Mouse (Mus musculus) erythroid progenitor cell, adult 5-6 weeks (primary cell): ENCODE measurements around the gene P2ry12. TPM values are rescaled to one million over a fixed set of nuclear protein-coding genes. Genes with fewer than 3 reads are reported as not detected.

Source experiments
- ATAC-seq: replicated peaks from 2 replicates; pipeline ENCODE4 v1.8.0; 2016; ENCODE audit warnings: moderate number of reproducible peaks, mild to moderate bottlenecking, moderate TSS enrichment, inconsistent platforms; ENCODE audit not compliant: poor library complexity, low FRiP score, severe bottlenecking
- total RNA-seq, 2 experiments: library from RNA; stranded (forward) in 1 of 2; stranded (reverse) in 1 of 2; fragments of 150-400 nt in 1 of 2; fragments of 186-747, 209-891 nt in 1 of 2; gene quantifications; 2 replicates each; pipeline versions ENCODE4 v1.2.3 to v1.2.4; 2015 to 2017; ENCODE audit warnings: low replicate concordance in 2 of 2

P2ry12 gene
- total RNA-seq (2015; ENCODE audit: low replicate concordance) (2.1 and 5.0 TPM in 2 replicates), total RNA-seq (2017; ENCODE audit: low replicate concordance) (not detected in 2 replicates)

- no peak for ATAC-seq
Measured at GRCm38 (mm10) chr3:59262704-59263103, at the start of gene P2ry12. Gene P2ry12 (minus strand): TSS chr3:59262871.

- no peak for ATAC-seq
Measured at GRCm38 (mm10) chr3:59305518-59305917, 42.8 kb upstream of the P2ry12 start.

GRCm38 (mm10) chr3:59304944-59305343 lies 42.3 kb upstream of the P2ry12 start:
- no peak for ATAC-seq

- no peak for ATAC-seq
Measured at GRCm38 (mm10) chr3:59297653-59298052, 35.0 kb upstream of the P2ry12 start.

GRCm38 (mm10) chr3:59296563-59297130 lies 34.0 kb upstream of the P2ry12 start:
- no peak for ATAC-seq

- no peak for ATAC-seq
Measured at GRCm38 (mm10) chr3:59295699-59296562, 33.3 kb upstream of the P2ry12 start.

GRCm38 (mm10) chr3:59293437-59294199 lies 30.9 kb upstream of the P2ry12 start:
- ATAC-seq = no peak

- ATAC-seq = no peak
Measured at GRCm38 (mm10) chr3:59290551-59290950, 27.9 kb upstream of the P2ry12 start.

- no peak for ATAC-seq
Measured at GRCm38 (mm10) chr3:59278620-59279019, 15.9 kb upstream of the P2ry12 start.

- ATAC-seq = no peak
Measured at GRCm38 (mm10) chr3:59278254-59278533, 15.5 kb upstream of the P2ry12 start.

GRCm38 (mm10) chr3:59277502-59278253 lies 15.0 kb upstream of the P2ry12 start:
- no peak for ATAC-seq

GRCm38 (mm10) chr3:59270811-59271210 lies 8.1 kb upstream of the P2ry12 start:
- ATAC-seq = no peak

GRCm38 (mm10) chr3:59263988-59264387 lies 1.3 kb upstream of the P2ry12 start:
- ATAC-seq = no peak

GRCm38 (mm10) chr3:59263417-59263816 lies 746 bp upstream of the P2ry12 start:
- no peak for ATAC-seq

GRCm38 (mm10) chr3:59261709-59262472 lies 780 bp downstream of the P2ry12 start:
- ATAC-seq = no peak

GRCm38 (mm10) chr3:59260745-59261144 lies 1.9 kb downstream of the P2ry12 start:
- no peak for ATAC-seq

- no peak for ATAC-seq
Measured at GRCm38 (mm10) chr3:59257740-59258664, 4.7 kb downstream of the P2ry12 start.

- ATAC-seq = no peak
Measured at GRCm38 (mm10) chr3:59250454-59250853, 12.2 kb downstream of the P2ry12 start.
